Mouse (Mus musculus) natural killer cell, adult 2 months (primary cell): ENCODE results near the gene 1700030J22Rik.

Experiments
- DNase-seq, 2 experiments: peaks; one replicate each; pipeline ENCODE4 v3.0.0; 2022; ENCODE audit warnings: low spot score in 2 of 2

1700030J22Rik gene

DNA sequence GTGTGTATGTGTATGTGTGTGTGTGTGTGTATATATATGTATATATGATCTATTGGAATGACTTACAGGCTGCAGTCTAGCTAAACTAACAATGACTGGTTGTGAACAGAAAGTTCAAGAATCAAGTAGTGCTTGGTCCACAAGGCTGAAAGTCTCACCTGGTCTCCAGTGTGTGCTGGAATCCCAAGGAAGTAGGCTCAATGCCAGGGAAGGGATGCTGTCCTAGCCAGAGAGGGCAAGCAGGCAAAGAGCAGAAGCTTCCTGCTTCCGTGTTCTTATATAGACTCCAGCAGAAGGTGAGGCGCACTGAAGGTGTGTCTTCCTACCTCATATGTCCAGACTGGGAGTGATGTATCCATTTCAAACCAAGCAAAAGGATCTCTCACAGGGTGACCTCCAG lies 27.0 kb downstream of the 1700030J22Rik start:
- DNase-seq: no peak

DNA sequence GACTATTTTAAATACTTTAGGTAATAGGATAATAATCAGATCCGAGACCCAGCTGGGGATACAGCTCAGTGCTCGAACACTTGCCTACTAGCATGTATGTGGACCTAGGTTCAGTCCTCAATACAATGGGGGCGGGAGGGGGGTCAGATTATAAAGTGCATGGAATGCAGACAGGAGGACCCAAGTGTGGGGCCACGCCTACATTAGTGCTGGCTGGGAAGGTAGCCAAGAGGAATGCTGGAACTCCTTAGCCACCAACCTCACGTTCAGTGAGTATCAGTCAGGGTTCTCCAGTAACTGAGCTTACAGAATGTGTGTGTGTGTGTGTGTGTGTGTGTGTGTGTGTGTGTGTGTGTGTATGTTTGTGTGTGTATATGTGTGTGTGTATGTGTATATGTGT lies 27.4 kb downstream of the 1700030J22Rik start:
- no peak for DNase-seq

DNA sequence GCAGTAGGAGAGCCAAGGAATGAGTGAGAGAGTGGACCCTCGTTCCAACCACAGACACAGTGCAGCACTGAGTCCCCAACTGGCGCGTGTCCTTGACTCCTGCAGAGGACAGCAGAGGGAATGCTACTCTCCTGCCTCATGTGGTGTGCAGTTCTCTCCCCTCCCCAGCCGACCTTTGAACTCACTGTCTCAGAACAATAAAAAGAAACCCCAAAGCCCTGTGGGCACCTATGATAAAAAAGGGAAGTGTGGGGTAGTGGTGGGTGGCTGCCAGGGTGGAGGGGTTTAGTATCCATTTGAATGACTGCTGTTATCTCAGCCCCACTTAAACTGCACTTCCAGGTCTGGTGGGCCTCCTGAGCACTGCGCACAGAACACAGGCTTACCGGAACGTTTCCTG lies 31.2 kb downstream of the 1700030J22Rik start:
- no peak for DNase-seq

DNA sequence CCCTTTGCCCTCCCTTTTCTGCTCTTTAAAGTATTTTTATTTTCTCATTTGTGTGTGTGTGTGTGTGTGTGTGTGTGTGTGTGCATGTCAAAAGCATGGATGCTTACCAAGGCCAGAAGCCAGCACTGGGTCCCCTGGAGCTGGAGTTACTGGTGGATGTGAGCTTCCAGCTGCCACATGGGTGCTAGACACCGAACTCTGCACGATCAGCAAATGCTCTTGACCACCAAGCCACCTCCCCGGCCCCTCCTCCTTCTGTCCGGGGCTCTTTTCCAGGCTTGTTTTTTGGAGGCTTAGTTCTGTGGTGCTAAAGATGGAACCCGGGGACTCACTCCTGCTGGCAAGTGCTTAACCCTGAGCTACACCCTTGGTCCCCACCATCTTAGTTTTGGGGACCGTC lies 31.9 kb downstream of the 1700030J22Rik start:
- no peak for DNase-seq

DNA sequence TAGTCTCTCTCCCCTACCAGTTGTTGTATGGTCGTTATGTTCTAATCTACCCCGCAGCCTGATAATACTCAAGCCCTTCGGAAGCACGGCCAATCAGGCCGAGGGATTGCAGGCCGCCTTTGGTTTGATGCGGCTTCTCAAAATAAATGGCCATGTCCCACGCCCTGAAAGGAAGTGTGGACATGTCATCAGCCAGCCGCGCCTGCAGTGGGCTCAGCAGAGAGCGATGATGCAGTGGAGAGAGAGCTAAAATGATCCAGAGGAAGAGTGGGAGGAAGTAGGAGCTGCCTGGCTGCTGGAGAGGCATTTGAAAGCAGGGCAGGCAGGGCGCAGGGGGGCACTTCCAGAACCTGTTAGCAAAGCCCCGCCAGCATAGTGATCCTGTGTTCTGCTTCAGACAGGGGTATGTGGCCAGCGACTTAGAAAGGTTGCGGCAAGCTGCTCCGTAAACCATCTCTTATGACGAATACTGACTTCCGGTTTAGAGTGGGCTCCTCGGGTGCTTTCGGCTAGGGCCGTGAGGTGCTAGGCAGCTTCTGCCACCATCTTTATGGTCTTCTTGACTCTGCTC lies 32.4 kb downstream of the 1700030J22Rik start:
- DNase-seq: peak; percentile 49 to 53

DNA sequence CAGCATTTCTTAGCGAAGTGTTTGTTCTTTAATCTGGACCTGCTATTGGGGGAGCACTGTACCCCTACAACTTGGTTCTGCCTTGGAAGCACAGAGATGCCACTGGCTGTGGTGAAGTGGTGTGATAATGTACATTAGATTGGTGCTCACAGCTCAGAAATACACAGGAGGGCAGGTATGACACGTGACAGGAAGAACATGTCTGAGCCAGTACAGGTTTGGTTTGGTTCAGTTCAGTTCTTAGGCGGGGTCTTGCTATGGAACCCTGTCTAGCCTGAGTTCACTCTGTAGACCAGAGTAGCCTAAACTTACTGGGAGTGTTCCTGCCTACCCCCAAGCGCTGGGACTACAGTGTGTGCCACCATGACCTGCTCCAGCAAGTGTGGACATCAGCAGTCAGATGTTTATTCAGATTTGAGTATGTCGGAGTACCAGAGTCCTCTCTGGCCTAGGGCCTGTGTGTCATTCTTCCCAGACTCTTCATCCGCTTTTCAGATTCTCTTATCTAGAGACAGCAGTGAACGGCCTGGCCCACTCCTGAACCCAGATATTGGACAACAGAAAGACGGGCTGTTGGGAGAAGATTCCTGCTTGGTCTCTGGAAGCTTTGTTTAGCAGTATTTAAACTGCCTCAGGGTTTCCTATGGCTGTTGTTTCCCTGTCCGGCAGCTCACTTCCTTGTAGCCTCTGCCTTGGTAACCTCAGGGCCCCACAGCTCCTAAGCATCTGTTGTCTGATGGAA lies 33.4 kb downstream of the 1700030J22Rik start:
- DNase-seq: no peak

DNA sequence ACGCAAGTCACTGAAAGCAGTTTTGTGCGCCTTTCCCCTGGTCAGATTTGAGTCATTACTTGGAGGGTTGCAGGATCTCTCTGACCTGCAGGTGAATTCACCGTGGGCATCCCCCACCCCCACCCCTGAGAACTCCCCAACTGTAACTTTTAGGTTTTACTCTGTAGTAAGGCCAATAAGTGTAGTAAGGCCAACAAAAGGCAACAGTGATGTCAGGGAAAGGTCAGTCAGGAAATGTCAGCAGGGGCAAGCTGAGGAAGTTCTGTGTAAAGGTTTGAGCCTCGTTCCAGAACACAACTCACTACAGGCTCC lies 34.4 kb downstream of the 1700030J22Rik start:
- no peak for DNase-seq

DNA sequence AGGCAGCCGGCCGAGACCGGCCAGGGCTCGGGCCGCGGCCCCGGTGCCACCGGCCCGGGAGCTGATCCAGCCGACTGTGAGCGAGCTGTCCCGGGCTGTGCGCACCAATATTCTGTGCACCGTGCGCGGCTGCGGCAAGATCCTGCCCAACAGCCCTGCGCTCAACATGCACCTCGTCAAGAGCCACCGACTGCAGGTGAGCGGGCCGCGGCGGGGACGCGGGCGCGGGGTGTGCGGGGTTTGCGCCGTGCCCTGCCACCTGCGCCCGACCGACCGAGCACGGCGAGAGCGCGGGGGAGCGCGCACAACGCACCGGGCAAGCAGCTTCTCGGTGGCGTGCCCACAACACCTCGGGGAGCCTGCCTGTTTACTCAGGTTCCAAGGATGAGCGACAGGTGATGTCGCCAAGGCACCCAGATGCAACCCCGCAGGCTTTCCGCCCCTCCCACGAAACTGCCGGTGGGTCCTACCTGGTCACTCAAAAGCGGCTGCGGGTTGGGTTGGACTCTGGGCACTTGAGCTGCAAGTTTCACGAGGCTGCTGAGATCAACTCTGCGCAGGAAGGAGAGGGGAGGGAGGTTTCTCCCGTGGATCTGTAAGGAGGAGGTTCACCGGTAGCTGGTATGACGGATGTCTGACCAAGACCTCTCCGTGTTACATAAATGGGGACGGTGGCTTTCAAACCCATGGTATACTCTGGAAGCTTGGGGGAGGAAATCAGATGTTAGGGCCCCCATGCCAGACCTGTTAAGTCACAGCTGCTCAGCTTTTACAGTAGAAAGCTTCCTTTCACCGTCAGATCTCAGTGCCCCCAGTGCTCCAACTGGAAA lies 35.0 kb downstream of the 1700030J22Rik start:
- DNase-seq: peak; percentile 17 to 26

DNA sequence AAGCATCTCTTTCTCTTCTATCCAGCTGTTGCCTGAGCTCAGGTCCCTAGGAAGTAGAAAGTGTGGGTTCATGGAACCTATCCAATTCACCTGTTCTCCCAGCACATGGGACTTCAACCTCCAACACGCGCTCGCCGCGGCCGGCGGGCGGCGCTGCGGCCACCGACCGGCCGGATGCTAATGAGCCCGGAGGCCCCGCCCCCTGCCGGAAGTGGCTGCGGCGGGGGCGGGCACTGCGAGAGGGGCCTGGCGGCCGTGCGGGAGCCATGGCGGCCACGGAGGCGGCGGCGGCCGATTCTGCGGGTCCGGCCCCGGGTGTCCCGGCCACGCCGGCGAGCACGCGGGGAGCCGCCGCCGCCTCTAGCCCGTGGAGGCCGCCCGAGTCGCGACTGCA lies 35.6 kb downstream of the 1700030J22Rik start, which contains the start of gene Atmin:
Atmin (plus strand) TSS at position 233 of the 394 bp plus-strand sequence.
- peak; percentile 67 to 81 for DNase-seq

DNA sequence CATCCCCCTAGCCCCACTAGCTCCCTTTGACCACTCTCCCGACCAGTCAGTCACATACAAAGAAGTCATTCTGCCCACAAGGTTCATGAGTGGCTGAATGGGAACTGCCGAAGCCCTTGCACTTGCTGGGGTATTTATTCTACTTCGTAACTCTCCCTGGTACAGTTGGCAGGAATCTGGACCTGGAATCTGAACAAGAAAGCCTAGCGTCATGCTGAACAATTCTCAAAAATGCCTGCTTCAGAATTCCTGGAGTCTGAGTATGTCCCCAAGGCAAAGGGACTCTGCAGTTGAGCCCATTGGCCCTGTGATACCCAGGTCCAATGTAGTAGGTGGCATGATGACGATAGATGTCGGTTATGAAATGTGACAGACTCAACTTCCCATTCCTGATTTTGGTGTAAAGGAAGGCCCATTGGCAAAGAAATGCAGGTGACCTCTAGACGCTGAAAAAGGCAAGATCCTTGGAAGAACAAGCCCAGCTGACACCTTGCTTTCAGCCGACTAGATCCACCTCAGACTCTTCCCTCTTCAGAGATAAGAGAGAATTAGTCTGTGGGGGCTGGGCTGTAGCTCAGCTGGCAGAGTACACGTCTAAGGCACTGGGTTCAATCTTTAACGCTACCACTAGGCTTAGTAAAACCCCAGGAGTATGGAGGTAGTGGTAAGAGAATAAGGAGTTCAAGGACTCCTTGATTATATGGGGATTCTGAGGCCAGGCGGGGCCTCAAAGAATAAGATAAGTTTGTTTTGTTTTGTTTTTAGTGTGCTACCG lies 36.3 kb downstream of the 1700030J22Rik start:
- DNase-seq: no peak

DNA sequence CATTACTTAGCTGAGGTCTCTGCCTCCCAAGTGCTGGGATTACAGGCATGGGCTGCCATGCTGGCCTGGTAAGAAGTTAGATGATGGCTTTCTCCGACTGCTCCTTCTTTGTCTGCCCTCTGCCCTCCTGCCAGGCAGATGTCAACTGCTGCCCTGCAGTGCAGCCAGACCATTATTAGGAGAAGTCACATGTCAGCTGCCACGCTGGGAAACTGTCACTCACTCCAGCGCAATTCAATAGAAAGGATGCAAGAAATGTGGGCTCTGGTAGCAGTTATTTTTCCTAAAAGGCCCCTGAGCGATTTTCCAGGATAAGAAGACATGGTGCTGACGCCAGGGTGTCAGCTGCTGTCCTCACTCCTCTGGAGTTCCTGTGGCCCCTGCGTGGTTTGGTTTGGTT lies 43.3 kb downstream of the 1700030J22Rik start:
- no peak for DNase-seq

DNA sequence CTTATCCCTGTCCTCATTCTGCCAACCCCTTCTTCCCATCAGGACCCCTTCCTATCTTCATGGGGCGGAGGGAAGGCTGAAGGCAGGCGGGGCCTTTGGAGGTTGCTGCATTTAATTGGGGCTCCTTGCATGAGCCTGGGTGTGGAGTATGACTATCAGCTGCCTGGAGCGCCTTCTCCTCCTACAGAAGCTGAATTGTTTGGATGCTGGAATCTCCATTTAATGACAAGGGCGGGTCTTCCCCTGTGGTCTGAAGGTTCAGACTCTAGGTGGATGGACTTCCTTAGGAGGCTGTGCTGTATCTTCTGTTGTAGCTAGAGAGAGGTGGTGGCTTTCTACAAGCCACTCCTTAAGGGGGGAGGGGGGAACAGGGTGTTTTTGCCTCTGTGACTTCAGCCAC lies 43.8 kb downstream of the 1700030J22Rik start:
- no peak for DNase-seq

DNA sequence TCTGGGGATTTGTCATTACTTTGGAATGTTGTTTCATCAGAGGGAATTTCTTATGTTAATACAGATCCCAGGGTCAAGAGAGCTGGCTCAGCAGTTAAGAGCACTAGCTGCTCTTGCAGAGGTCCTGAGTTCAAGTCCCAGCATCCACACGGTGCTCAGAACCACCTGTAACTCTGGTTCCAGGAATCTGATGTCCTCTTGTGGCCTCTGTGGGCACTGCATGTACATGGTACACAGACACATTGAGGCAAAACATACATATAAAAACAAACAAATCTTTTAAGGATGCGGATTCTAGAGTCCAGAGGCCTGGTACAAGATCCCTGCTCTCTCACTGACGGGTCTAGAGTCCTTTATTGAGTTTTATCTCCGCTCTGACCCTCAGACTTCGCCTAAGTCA lies 50.2 kb downstream of the 1700030J22Rik start:
- no peak for DNase-seq

DNA sequence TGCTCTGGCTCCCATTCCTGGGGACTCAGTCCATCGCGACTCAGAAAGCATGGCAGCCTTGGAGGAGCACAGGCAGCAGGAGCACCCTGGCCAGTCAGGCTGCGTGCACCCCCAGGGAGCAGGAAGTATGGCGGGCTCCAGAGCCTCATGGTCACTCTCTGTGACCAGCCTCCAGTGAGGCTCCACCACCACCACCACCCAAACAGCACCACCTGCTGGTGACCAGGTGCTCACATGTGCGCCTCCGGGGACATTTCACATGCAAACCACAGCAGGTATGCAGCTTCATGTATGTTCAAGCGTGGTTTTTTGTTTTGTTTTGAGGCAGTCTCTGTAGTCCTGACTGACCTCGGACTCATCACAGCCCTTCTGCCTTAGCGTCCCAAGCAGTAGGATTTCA lies 50.9 kb downstream of the 1700030J22Rik start:
- DNase-seq: peak; percentile 53 to 66

DNA sequence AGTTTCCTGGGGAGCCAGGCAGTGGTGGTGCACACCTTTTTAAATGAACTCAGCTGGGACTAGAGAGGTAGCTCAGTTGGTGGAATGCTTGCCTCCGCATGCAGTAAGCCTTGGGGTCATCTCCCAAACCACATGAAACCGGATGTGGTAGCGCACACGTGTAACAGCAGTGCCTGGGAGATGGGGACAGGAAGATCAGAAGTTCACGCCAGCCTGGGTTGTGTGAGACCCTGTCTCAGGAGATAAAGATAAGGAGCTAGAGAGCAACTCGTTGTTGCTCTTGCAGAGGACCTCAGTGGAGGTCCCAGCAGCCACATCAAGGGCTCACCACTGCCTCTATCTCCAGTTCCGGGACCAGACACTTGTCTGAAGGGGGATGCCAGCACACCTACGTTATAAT lies 55.2 kb downstream of the 1700030J22Rik start:
- DNase-seq: peak; percentile 15 to 37

DNA sequence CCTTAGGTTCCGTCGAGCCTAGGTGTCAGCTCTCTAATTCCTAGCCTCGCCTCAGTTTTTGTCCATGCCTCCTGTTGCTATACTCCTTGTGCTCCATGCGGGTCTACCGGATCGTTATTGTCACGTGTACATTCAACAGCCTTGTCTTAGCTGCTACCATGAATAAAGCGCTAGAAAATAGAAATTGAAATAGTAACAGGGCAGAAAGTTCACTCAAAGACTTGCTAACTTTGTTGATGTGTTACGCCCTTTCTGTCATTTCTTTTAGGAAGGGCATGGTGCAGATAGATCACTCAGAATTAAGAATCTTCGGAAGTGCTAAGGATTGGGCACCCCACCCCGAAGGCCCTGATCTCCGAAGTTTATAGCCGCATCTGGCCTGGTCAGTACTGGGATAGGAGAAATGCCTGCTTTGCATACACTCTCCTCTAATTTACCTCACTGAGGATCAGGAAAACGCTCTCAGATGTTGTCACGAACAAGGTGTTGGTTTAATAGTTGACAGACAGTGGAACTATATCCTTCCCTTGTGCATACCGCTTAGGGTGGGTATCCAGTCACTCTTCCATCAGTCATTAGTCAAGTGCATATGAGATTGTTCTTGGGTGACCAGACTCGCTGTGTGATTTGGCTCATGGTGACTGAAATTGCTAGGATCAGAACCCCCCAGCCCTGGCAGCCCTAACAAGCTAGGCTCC lies 56.5 kb downstream of the 1700030J22Rik start:
- no peak for DNase-seq

DNA sequence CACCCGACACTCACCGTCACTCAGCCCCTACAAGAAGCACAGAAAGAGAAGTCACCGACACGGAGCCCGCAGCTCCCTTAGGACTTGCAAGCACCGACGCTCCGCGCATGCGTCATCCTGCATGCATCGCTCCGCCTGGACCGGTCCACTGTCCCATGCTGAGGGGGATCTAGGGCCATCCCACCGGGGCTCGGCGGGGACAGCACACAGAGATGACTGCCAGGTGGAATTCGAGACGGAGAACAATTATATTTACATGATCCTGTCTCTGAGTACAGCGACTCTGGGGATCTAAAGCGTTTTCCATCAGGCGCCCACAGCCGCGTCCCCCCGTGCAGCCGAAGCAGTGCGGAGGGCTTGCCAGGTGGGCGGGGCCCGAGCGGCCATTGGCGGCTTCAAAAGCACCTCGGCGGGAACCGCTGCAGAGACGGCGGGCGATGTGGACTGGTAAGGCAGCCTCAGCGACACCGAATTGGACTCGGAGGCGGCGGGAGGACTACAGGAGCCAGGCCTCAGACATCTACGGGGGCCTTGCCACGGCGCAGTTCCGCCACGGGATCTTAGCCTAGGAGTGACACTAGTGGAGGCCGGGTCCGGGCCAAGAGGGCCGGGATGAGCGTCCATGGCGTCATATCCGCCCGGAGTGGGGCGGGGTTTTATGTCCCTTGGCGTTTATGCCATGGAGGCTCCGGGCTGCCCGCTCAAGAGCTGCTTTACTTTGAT lies 57.3 kb downstream of the 1700030J22Rik start, which contains the start of the genes Cmc2 and Cenpn:
Cmc2 (minus strand) TSS at position 119 of the 723 bp plus-strand sequence.
Cenpn (plus strand) TSS at position 394 of the 723 bp plus-strand sequence.
- DNase-seq: peak; percentile 90 to 92

DNA sequence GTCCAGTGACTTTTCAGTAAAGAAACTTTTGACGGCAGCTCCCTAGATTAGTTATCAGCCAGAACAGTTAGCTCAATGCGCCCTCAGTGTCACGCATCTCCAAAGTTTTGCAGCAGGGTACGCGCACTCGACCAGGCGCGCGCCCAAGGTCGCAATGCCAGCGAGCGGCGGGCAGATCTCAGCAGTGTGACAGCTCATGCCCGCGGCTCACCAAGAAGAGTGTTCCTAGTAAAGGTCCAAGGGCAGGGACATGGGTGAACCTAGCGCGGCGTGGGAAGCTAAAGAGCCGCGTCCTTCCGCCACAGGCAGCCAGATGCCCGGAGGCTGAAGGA lies 57.8 kb downstream of the 1700030J22Rik start:
- no peak for DNase-seq
